Mouse (Mus musculus): ENCODE measurements around the gene Ggnbp2.

GRCm38 (mm10) chr11:84868786-84869259 is 1.8 kb downstream of the Ggnbp2 start:
- TF ChIP-seq CTCF (conservative IDR thresholded peaks at IDR 0.05; ENCODE audit: insufficient read depth, insufficient read length, low read depth, low read length) (no peak), POLR2A (IDR thresholded peaks at IDR 0.05; ENCODE audit: low read depth, low read length) (no peak)

All from kidney, adult 2 months (tissue).